Mouse (Mus musculus) forebrain, embryonic 11.5 days (tissue): Measurements from ENCODE around the gene Golga1. TPM values are rescaled to one million over a fixed set of nuclear protein-coding genes. Genes with fewer than 3 reads are reported as not detected.

Experiments
- ATAC-seq: fragments of 200-750 bp; cut with Nextera tagmentation; replicated peaks from 2 replicates; pipeline ENCODE4 v1.8.0; 2017; ENCODE audit warnings: moderate TSS enrichment; ENCODE audit not compliant: low FRiP score
- DNase-seq: peaks from one replicate; pipeline ENCODE4 v3.0.0-alpha.2; 2017; ENCODE audit warnings: low spot score
- H3K27ac ChIP-seq: fragments of 300-500 bp; sonication (generic); 2 replicates; pipeline ENCODE4 v1.5.1; 2014; ENCODE audit warnings: low read depth, low read length
- H3K27me3 ChIP-seq: fragments of 300-500 bp; sonication (generic); 2 replicates; pipeline ENCODE4 v1.6.1; 2014; ENCODE audit warnings: mild to moderate bottlenecking, low read length, mixed read lengths; ENCODE audit not compliant: control insufficient read depth, insufficient read depth
- H3K36me3 ChIP-seq: fragments of 300-500 bp; sonication (generic); 2 replicates; pipeline ENCODE4 v1.6.1; 2014; ENCODE audit warnings: mild to moderate bottlenecking, low read length, moderate library complexity, mixed read lengths; ENCODE audit not compliant: control insufficient read depth, insufficient read depth
- H3K4me1 ChIP-seq: fragments of 300-500 bp; sonication (generic); replicated peaks from 2 replicates; pipeline ENCODE4 v1.6.1; 2014; ENCODE audit warnings: low read length, mixed read lengths; ENCODE audit not compliant: control insufficient read depth, insufficient read depth
- H3K4me2 ChIP-seq: fragments of 300-500 bp; sonication (generic); 2 replicates; pipeline ENCODE4 v1.6.1; 2014; ENCODE audit warnings: low read depth, mild to moderate bottlenecking, low read length, moderate library complexity, mixed read lengths; ENCODE audit not compliant: severe bottlenecking
- H3K4me3 ChIP-seq: fragments of 300-500 bp; sonication (generic); 2 replicates; pipeline ENCODE4 v1.5.1; 2014; ENCODE audit warnings: low read depth, low read length
- H3K9ac ChIP-seq: fragments of 300-500 bp; sonication (generic); 2 replicates; pipeline ENCODE4 v1.6.1; 2014; ENCODE audit warnings: low read length
- H3K9me3 ChIP-seq: fragments of 300-500 bp; sonication (generic); 2 replicates; pipeline ENCODE4 v1.6.1; 2016; ENCODE audit warnings: low read length, mixed read lengths; ENCODE audit not compliant: control insufficient read depth
- WGBS: fragments of 180-500 bp; shearing (Covaris S2); extraction: QIAGEN DNeasy Blood & Tissue Kit; methylation state at CpG from one replicate; pipeline ENCODE4 v1.1.7; 2014; 5-methylcytosine and 5-hydroxymethylcytosine counted together
- polyA plus RNA-seq: library from polyadenylated mRNA; unstranded; fragments of >200 nt; fragmentation: Nextera tagmentation; extraction: Ambion mirVana; gene quantifications from 2 replicates; pipeline ENCODE4 v1.2.1, GENCODE M21; 2014

Golga1 gene
- polyA plus RNA-seq, 1 experiment from 2014 or later = 34.4 TPM

GRCm38 (mm10) chr2:39004372-39004771, 61.0 kb downstream of the Golga1 start:
- Histone ChIP-seq H3K4me1 (peaks cover 21% of the 10 kb centered on the region), H3K9ac (peak overlapping the region; percentile 94), H3K27me3 (no peaks in the 10 kb centered on the region), H3K27ac (peak overlapping the region; percentile 82), H3K4me3 (peak overlapping the region; percentile 77), H3K36me3 (peaks cover 21% of the 10 kb centered on the region), H3K9me3 (no peaks in the 10 kb centered on the region), H3K4me2 (peak overlapping the region; percentile 75)
- ATAC-seq (no peak), DNase-seq (no peak)
- WGBS = under 1% methylated on average over 11 of the region's 11 CpGs

GRCm38 (mm10) chr2:39003512-39003911, 61.8 kb downstream of the Golga1 start:
- Histone ChIP-seq H3K4me3 (peak overlapping the region; percentile 77), H3K9ac (peak overlapping the region; percentile 94), H3K4me1 (peaks cover 17% of the 10 kb centered on the region), H3K27me3 (no peaks in the 10 kb centered on the region), H3K9me3 (no peaks in the 10 kb centered on the region), H3K36me3 (peaks cover 21% of the 10 kb centered on the region), H3K27ac (no peak overlapping the region), H3K4me2 (peak overlapping the region; percentile 75)
- 73% methylated on average over 5 of the region's 5 CpGs for WGBS
- ATAC-seq = no peak
- no peak for DNase-seq

- DNase-seq = no peak
- Histone ChIP-seq H3K27ac (no peak overlapping the region), H3K4me3 (peak overlapping the region; percentile 77), H3K4me1 (peaks cover 17% of the 10 kb centered on the region), H3K27me3 (no peaks in the 10 kb centered on the region), H3K4me2 (peak overlapping the region; percentile 75), H3K9ac (no peak overlapping the region; the same call in 1 of the 2 replicates), H3K9me3 (no peaks in the 10 kb centered on the region), H3K36me3 (peaks cover 21% of the 10 kb centered on the region)
- WGBS = 57% methylated on average over 8 of the region's 8 CpGs
- ATAC-seq = no peak
Measured at GRCm38 (mm10) chr2:39003106-39003505, 62.2 kb downstream of the Golga1 start.

- no peaks in the 10 kb centered on the region for H3K27me3 ChIP-seq
- peaks cover 13% of the 10 kb centered on the region for H3K4me1 ChIP-seq
- H3K4me2 ChIP-seq = no peak overlapping the region
- no peak for ATAC-seq
- no peak overlapping the region for H3K9ac ChIP-seq
- no peak overlapping the region for H3K27ac ChIP-seq
- no peak overlapping the region for H3K4me3 ChIP-seq
- WGBS = 81% methylated on average over 3 of the region's 3 CpGs
- no peaks in the 10 kb centered on the region for H3K9me3 ChIP-seq
- H3K36me3 ChIP-seq = peaks cover 21% of the 10 kb centered on the region
- DNase-seq = no peak
Measured at GRCm38 (mm10) chr2:39001866-39002265, 63.5 kb downstream of the Golga1 start.

GRCm38 (mm10) chr2:39000587-39000919, 64.8 kb downstream of the Golga1 start:
- DNase-seq (no peak), ATAC-seq (no peak)
- Histone ChIP-seq H3K4me2 (no peak overlapping the region), H3K9me3 (no peaks in the 10 kb centered on the region), H3K36me3 (peaks cover 21% of the 10 kb centered on the region), H3K4me3 (no peak overlapping the region), H3K9ac (no peak overlapping the region), H3K27me3 (no peaks in the 10 kb centered on the region), H3K27ac (no peak overlapping the region), H3K4me1 (peaks cover 13% of the 10 kb centered on the region)
- WGBS = 79% methylated on average over 4 of the region's 4 CpGs

- no peak for DNase-seq
- H3K9ac ChIP-seq = no peak overlapping the region
- H3K36me3 ChIP-seq = peaks cover 21% of the 10 kb centered on the region
Measured at GRCm38 (mm10) chr2:38999910-39000586, 65.3 kb downstream of the Golga1 start.

GRCm38 (mm10) chr2:38999381-38999780, 66.0 kb downstream of the Golga1 start:
- H3K36me3 ChIP-seq = peaks cover 21% of the 10 kb centered on the region
- no peak overlapping the region for H3K27ac ChIP-seq
- H3K4me2 ChIP-seq = no peak overlapping the region
- peaks cover 13% of the 10 kb centered on the region for H3K4me1 ChIP-seq
- H3K27me3 ChIP-seq = no peaks in the 10 kb centered on the region
- DNase-seq (no peak), ATAC-seq (no peak)
- H3K4me3 ChIP-seq = no peak overlapping the region
- 63% methylated on average over 4 of the region's 4 CpGs for WGBS
- no peaks in the 10 kb centered on the region for H3K9me3 ChIP-seq
- H3K9ac ChIP-seq = no peak overlapping the region

More at GRCm38 (mm10) chr2:38999910-39000586, 65.3 kb downstream of the Golga1 start:
- no peak overlapping the region for H3K4me3 ChIP-seq
- 68% methylated on average over 8 of the region's 8 CpGs for WGBS
- H3K27ac ChIP-seq = no peak overlapping the region
- H3K4me2 ChIP-seq = no peak overlapping the region
- no peak for ATAC-seq
- no peaks in the 10 kb centered on the region for H3K27me3 ChIP-seq
- H3K9me3 ChIP-seq = no peaks in the 10 kb centered on the region
- peaks cover 13% of the 10 kb centered on the region for H3K4me1 ChIP-seq

- WGBS = 16% methylated on average over 33 of the region's 33 CpGs
- Histone ChIP-seq H3K4me3 (peak within 1 kb of the TSS; percentile 6; the same call in 1 of the 2 replicates), H3K36me3 (peaks cover 12% of the 10 kb centered on the region; the same call in 1 of the 2 replicates), H3K27ac (no peak within 1 kb of the TSS), H3K4me1 (peaks cover 2% of the 10 kb centered on the region), H3K9me3 (no peaks in the 10 kb centered on the region), H3K9ac (peak within 1 kb of the TSS; percentile 30), H3K27me3 (no peaks in the 10 kb centered on the region), H3K4me2 (peak within 1 kb of the TSS; percentile 38; the same call in 1 of the 2 replicates)
- peak; percentile 93 for DNase-seq
- peak; percentile 89 for ATAC-seq
Measured at GRCm38 (mm10) chr2:38997386-38998374, 67.7 kb downstream of the Golga1 start, which contains the start of gene Wdr38. TSS of gene Wdr38 (plus strand) at chr2:38997476.
